Mouse (Mus musculus) gastrocnemius, postnatal 25 days (tissue): ENCODE data around the gene Insl5. TPM values are rescaled to one million over a fixed set of nuclear protein-coding genes. Genes with fewer than 3 reads are reported as not detected.

Experiments used
- DNase-seq: peaks from one replicate; pipeline ENCODE4 v3.0.0; 2022
- total RNA-seq, 2 experiments: library from RNA; stranded (reverse); gene quantifications; 1 replicate in 1 of 2; 2 replicates in 1 of 2; pipeline ENCODE4 v1.2.3; 2021

The Insl5 gene
- total RNA-seq, 2 experiments from 2014 or later = not detected

GRCm38 (mm10) chr4:102990016-102990415 is 36.6 kb downstream of the Insl5 start:
- DNase-seq = no peak

GRCm38 (mm10) chr4:102989391-102989790 is 37.3 kb downstream of the Insl5 start:
- DNase-seq = no peak

- DNase-seq = no peak
These were observed 38.1 kb downstream of the Insl5 start for GRCm38 (mm10) chr4:102988526-102988925.

GRCm38 (mm10) chr4:102987756-102988155 is 38.9 kb downstream of the Insl5 start:
- DNase-seq = no peak

GRCm38 (mm10) chr4:102987325-102987724 is 39.3 kb downstream of the Insl5 start:
- no peak for DNase-seq

- no peak for DNase-seq
These were observed 39.7 kb downstream of the Insl5 start for GRCm38 (mm10) chr4:102986917-102987316.

GRCm38 (mm10) chr4:102986173-102986572 is 40.5 kb downstream of the Insl5 start:
- DNase-seq = no peak

- DNase-seq = no peak
These were observed 44.9 kb downstream of the Insl5 start for GRCm38 (mm10) chr4:102981709-102982108.

- DNase-seq = no peak
These were observed 47.3 kb downstream of the Insl5 start for GRCm38 (mm10) chr4:102979385-102979784.

GRCm38 (mm10) chr4:102978440-102978839 is 48.2 kb downstream of the Insl5 start, which contains the start of gene Tctex1d1:
Gene Tctex1d1, plus strand, starts transcription at chr4:102978606.
- DNase-seq = no peak

- DNase-seq = no peak
These were observed 48.8 kb downstream of the Insl5 start for GRCm38 (mm10) chr4:102977778-102978321.

- no peak for DNase-seq
These were observed 50.1 kb downstream of the Insl5 start for GRCm38 (mm10) chr4:102976290-102977275.

- DNase-seq = no peak
These were observed 52.5 kb downstream of the Insl5 start for GRCm38 (mm10) chr4:102974172-102974571.

GRCm38 (mm10) chr4:102972071-102972470 is 54.6 kb downstream of the Insl5 start:
- no peak for DNase-seq

- no peak for DNase-seq
These were observed 55.5 kb downstream of the Insl5 start for GRCm38 (mm10) chr4:102971159-102971558.

GRCm38 (mm10) chr4:102969599-102969998 is 57.0 kb downstream of the Insl5 start:
- no peak for DNase-seq

Other genes starting within 250 kb of the Insl5 start
- gene Tctex1d1, start 48.2 kb downstream of the Insl5 start, total RNA-seq = not detected
- gene Mier1, start 87.5 kb upstream of the Insl5 start, total RNA-seq = 10 to 100 TPM; 17.3 to 20.3 TPM
- 1 to 10 TPM in 1 of 2 experiments, under 1 TPM in 1; 0.59 to 1.1 TPM for gene Wdr78, start 87.7 kb upstream of the Insl5 start, total RNA-seq
- 1 to 10 TPM; 5.2 to 5.4 TPM for gene Slc35d1, start 188.3 kb upstream of the Insl5 start, total RNA-seq